Mouse (Mus musculus) cerebral cortex, adult 2 months (tissue): ENCODE data around the gene Mreg.

Experiments used
- WGBS: fragments of 180-500 bp; shearing (Covaris S2); methylation state at CpG from one replicate; pipeline ENCODE4 v1.1.7; 2018; 5-methylcytosine and 5-hydroxymethylcytosine counted together

Gene Mreg

DNA sequence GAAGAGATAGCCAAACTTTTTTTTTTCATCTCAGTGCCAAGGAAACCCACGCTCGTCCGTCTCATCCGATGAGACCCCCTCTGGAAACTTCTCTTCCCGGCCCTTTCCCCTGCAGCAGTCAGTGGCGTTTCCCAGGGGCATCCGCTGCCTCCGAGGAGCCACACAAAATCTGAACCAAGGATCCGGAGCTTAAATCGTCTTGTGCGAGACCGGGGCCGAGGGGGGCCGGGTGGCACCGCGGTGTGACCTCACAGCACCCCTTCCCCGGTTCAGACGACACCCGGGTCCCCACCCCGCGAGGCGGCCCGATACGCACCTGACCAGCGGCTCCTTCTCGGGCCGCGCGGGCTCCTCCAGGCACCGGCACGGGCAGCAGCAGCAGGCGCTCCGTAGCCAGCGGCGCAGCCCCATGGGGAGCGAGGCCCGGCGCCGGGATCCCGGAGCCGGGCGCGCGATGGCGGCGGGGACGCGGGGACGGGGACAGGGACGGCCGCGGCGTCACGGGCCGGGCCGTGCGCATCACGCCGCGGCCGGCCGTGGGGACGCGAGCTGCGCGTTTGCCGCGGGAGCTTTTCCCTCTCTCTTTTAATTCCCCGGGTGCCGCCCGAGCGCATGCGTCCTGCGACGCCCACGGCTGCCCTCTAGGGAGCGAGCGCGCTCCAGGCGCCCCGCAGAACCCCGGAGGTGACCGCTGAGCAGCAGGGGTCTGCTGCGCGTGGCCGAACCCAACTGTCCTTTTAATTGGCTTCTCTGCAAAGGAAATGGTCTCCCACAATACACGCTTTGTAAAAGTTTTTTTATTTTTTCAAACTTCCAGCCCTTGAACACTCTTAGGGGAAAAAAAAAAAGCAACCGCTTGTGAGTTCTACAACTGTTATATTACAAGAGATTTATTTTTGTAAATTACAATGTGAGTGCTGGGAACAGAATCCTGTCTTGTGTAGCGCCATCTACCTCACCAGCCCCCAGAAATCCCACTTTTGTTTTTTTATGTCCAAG lies at the start of gene Mreg:
Gene Mreg, minus strand, starts transcription at position 607 of the 999 bp plus-strand sequence.
- WGBS = under 1% methylated on average over 89 of the region's 89 CpGs

DNA sequence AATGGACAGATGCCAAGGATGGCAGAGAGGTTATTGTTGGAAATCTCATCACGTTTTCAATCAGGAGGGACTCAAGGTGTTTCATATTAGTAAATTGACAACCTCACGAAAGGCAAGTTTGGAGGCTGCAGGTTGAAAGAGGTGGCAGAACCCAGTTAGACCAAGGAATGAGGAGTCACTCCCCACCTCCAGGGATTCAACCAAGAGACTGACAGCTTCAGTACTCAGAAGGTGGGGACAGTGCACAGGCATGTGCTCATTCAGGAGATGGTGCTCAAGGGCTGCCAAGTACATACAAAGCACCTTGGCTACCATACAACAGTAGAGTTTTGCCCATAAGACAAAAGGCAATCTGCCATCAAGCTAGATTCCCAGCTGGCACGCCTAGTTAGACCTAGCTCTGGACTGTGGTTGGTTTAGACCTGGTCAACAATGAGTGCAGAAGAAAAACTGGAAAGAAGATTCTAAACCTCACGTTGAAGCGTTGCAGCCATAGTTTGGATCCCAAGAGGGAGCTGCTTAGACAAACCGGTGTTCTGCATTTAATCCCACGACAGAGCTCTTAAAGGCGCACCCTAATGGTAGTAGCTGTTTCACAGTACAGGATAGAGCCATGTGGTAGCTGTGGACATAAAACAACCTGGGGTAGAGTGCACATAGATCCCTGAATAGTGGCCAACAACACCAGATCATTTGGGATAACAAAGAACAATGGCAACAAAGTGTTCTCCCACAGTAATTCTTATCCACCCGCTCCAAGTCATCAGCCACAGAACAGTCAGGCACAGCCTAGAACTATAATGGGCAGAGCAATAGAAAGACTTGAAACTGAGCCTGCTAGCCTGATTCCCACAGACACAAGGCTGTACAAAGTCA lies 44.5 kb upstream of the Mreg start:
- WGBS = 54% methylated on average over 9 of the region's 9 CpGs

DNA sequence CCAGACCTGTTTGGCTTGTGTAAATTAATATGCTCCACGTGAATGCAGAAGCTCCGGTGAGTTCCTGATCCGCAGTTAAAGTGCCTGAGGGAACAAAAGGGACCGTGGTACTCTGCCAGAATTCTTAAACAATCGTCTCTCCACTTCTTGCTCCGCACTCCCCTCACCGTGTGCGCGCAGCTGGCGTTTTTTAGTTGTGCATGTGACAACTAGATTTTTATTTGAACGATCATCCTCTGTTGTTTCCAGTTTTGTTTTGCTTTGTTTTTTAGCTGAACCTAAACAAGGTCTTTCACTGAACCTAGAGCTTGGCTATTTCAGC lies 43.7 kb upstream of the Mreg start:
- WGBS = 25% methylated on average over 11 of the region's 11 CpGs

DNA sequence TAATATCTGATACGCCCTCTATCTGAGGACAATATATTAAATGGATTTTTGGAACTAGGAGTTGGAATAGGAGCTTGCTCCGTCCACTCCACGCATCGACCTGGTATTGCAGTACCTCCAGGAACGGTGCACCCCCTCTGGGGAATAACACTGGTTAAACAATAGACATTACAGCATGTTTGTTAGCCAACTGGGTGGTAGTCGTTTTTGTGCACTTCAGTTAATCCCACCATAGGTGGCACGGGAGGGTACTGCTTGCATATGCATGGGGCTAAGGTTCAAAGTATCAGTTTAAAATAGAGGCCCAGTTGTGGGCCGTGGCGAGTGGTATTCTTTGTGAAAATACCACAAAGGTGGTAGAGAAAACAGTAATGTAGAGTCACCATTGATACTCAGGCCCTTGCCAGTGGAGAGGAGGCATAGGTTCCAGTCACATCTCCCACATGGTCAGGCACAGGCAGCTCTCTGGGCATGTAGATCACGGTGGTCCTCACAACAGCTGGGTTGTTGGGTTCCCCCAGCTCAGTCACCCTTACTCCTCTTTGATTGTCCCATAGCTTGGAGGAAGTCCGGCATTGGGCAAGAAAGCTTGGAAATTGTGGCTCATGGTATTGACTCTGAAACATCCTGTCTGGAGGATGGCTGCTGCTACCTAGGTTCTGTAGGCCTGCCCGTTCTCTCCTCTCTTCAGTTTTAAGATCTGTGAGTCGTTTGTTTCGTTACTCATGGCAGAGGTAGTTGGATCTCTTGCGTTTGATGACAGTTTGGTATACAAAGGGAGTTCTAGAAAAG lies 43.2 kb upstream of the Mreg start:
- WGBS = 4% methylated on average over 15 of the region's 15 CpGs

DNA sequence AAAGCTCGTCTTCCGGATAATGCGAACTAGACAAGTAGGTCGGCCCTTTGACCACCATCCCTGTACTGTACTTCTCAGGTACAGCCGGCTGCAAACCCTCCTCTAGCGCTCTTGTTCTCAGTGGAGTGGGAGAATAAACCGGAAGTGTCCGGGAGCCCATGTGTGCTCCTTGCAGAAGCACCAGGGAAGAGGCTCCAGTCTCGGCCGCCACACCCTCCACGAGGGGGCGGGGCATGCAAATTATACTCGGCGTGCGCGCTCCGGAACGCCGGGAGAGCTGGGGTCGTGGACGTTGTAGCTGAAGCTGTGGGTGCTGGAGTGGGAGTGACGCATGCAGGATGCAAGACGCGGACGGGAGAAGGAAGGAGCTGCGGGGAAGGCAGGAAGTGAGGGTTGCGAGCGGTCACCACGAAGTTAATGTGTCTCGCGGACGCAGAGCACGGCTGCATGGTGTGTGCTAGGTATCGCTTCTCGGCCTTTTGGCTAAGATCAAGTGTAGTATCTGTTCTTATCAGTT lies 42.5 kb upstream of the Mreg start:
- 1% methylated on average over 35 of the region's 35 CpGs for WGBS

DNA sequence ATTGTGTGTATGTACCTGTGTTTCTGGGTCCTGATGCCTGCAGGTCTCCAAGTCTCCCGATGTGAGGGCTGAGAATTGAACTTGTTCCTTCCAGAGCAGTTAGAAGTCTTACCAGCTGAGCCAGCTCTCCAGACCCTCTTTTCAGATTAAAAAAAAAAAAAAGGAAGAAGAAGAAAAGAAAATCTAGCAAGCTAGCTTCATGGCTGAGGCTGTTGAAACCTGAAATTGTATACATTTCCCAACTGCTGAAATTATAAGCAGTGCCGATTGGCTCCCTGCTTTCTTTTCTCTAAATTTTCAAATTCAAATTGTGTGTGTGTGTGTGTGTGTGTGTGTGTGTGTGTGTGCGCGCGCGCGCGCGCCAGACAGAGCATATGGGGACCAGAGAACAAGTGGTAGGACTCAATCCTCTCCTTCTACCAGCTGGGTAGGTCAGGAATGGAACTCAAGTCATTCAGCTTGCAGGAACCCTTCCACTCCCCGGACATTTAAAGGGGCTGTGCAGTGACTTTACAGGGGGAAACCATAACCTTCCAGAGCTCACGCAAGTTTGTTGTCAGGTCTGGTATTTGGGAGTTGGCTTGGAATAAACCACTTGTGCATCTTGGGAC lies 41.9 kb upstream of the Mreg start:
- WGBS = 17% methylated on average over 11 of the region's 11 CpGs

DNA sequence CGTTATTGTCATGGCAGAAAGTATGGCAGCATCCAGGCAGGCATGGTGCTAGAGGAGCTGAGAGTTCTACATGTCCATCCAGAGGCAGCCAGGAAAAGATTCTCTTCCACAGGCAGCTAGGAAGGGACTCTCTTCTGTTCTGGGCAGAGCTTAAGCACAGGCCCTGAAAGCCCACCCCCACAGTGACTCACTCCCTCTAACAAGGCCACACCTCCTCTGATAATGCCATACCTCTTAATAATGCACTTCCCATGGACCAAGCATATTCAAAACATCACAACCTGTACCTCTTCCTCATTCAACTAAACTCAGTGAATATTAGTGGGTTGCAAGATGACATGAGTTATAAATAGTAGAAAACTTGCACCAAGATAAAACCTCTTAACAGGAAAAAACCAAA lies 39.7 kb upstream of the Mreg start:
- 72% methylated on average over 1 of the region's 1 CpGs for WGBS

DNA sequence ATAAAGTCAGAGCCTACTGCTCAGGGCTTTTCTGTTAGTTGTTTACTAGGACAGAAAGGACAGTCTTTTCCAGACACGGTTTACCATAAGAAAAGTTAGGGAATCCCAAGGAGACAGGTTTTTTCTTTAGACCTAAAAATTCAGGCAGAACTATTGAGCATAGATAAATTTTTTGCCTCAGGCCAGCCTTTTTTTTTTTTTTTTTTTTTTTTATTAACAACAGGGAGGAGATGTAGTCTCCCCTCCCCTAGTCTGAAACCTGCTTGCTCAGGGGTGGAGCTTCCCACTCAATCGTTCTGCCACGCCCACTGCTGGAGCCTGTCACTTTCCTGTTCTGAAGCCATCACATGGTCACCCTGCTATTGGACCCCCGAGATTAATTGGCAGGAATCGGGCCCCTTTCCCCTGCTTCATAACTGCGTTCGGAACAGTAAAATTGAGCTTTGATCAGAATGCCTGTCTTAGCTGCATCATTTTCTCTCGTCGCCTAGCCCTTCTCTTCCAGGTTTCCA lies 36.2 kb upstream of the Mreg start:
- 57% methylated on average over 9 of the region's 9 CpGs for WGBS

DNA sequence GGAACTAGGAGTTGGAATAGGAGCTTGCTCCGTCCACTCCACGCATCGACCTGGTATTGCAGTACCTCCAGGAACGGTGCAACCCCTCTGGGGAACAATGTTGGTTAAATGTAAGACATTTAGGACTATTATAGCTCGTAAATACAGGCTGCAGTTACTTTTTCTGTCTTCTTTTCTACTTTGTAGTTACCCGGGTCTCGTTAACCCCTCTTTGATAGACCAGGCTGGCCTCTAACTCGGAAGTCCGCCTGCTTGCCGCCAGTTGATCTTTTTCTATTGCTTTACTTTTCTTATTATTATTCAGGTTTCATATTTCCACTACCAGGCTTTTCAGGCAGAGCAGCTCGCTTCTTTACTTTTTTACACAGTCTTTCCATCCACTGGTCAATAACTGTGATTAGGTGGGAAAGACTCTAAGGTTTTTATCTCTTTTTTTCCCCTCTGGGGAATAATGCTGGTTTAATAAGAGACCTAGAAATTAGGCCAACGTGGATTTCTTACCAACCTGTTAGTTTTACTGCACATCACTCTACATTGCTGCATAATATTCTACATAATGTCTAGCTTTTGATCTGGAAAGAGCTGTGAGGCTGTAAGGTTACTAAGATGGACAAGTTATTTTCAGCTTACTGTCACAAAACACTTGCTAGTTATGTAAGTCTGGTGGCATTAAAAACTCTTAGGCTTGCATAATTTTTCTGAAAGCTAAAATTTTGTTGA lies 32.4 kb upstream of the Mreg start:
- WGBS = 2% methylated on average over 12 of the region's 12 CpGs

DNA sequence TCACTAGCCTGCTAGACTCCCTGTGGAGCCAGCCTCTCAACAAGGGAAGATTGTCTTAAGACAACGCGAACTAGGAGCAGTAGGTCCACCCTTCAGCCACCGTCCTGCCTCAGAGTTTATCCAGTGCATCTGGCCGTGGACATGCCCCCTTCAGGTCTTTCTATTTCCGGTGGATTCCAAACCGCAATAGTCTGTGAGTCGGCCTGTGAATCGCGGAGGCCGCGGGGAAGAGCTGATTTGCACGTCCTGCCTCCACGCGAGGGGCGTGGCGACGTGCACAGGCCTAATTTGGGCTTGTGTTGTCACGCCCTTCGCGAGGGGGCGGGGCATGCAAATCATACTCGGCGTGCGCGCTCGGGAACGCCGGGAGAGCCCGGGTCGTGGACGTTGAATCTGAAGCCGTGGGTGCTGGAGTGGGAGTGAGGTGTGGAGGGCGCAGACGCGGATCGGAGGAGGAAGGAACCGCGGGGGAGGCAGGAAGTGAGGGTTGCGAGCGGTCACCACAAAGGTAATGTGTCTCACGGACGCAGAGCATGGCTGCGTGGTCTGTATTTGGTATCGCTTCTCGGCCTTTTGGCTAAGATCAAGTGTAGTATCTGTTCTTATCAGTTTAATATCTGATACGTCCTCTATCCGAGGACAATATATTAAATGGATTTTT lies 31.7 kb upstream of the Mreg start:
- WGBS = under 1% methylated on average over 47 of the region's 47 CpGs

DNA sequence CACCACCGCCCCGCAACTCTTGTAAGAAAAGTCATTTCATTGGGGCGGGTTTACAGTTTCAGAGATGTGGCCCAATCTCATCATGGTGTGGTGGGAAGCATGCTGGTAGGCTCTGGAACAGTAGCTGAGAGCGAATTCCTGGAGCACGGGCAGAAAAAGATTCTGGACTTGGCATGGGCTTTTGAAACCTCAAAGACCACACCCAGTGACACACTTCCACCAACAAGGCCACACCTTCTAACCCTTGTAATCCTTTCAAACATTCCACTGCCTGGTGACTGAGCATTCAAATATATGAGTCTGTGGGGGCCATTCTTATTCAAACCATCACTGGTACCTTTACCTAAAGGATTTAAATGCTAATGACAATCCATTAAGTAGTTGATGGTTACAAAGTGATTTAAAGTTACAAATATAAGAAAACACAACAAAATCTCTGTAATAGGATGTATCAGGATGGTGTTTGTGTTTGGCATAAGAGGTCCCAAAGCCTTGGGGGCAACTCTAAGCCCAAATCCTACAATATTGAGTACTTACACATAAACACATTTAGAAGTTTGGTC lies 30.6 kb upstream of the Mreg start:
- WGBS = 97% methylated on average over 5 of the region's 5 CpGs

DNA sequence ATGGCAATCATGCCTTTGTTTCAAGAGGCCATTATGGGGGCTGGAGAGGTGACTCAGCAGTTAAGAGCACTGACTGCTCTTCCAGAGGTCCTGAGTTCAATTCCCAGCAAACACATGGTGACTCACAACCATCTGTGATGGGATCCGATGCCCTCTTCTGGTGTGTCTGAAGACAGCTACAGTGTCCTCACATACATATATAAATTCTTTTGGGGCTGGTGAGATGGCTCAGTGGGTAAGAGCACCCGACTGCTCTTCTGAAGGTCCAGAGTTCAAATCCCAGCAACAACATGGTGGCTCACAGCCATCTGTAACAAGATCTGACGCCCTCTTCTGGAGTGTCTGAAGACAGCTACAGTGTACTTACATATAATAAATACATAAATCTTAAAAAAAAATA lies 27.0 kb upstream of the Mreg start:
- WGBS = 88% methylated on average over 3 of the region's 3 CpGs

DNA sequence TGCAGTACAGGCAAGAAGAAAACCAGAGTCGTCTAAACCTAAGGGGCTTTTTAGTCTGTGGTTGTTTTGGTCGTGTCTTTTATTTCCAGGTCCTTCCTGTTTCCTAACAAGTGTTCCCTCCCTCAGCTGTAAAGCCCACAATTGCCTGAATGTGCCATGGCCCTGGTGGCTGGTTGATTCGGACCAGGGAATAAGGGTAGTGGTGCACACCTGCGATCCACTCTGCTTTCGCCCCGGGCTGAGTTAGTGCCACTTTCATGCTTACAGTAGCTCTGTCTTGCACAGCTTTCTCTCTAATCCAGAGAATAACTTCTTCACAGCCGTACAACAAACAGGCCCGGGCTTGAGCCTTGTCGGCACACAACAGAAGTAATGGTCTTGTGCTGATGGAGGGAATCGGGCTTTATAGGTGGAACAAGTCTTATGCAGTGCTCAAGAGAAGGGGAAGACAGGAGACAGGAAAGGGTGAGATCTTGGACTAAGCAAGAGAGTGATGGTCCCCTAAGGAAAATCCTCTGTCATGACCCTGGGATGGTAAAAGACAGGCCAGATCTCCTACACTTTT lies 26.0 kb upstream of the Mreg start:
- 79% methylated on average over 10 of the region's 10 CpGs for WGBS

DNA sequence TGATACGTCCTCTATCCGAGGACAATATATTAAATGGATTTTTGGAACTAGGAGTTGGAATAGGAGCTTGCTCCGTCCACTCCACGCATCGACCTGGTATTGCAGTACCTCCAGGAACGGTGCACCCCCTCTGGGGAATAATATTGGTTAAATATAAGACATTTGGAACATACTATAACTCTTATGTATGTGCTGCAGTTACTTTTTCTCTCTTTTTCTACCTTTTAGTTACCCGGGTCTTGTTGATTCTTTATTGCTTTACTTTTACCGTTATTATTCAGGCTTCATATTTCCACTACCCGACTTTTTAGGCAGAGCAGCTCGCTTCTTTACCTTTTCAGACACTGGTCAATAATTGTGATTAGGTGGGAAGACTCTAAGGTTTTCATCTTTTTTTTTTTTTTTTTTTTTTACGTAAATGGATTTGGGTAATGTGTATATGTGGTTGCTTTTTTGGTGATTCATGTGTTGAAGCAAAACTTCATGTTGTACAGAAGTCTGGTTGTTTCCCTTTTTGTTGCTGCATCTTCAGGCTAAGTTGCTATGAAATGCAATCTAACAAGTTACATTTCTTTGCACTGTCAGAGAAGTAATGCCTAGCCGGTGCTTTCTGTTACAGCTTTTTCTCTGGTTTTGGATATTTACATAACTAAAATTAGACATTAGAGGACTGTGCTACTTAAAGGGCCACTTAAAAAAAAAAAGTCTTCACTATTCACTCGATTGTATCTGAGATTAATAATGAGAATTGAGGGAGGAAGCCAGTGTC lies 25.1 kb upstream of the Mreg start:
- 7% methylated on average over 13 of the region's 13 CpGs for WGBS

DNA sequence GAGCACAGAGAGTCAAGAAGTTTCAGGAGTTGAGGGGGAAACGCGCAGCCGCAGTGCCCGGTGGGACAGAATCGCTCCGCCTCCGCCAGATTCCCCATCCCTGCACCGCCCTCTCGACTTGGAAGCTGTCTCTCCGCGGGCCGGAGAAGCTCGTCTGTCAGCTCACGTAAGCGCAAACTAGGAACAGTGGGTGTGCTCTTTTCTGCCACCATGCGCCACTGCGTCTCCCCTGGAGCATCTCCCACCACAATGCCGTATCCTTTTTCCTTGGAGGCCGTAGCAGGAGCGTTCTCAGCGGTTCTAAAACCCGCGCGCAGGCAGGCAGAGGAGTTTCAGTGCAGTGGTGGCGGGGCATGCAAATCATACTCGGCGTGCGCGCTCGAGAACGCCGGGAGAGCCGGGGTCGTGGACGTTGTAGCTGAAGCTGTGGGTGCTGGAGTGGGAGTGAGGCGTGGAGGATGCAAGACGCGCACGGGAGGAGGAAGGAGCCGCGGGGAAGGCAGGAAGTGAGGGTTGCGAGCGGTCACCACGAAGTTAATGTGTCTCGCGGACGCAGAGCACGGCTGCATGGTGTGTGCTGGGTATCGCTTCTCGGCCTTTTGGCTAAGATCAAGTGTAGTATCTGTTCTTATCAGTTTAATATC lies 24.4 kb upstream of the Mreg start:
- 0% methylated on average over 38 of the region's 50 CpGs for WGBS

DNA sequence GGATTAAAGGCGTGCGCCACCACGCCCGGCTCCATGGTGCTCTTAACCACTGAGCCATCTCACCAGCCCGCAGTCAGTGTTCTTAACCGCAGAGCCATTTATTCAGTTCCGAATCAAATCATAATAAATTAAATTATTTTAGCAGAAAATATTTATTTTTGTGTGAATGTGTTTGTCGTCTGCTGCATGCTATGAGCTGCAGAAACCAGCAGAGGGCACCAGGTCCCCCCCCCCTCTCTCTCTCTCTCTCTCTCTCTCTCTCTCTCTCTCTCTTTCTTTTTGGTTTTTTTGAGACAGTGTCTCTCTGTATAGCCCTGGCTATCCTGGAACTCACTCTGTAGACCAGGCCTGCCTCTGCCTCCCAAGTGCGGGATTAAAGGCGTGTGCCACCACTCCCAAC lies 20.5 kb upstream of the Mreg start:
- WGBS = 81% methylated on average over 10 of the region's 10 CpGs

DNA sequence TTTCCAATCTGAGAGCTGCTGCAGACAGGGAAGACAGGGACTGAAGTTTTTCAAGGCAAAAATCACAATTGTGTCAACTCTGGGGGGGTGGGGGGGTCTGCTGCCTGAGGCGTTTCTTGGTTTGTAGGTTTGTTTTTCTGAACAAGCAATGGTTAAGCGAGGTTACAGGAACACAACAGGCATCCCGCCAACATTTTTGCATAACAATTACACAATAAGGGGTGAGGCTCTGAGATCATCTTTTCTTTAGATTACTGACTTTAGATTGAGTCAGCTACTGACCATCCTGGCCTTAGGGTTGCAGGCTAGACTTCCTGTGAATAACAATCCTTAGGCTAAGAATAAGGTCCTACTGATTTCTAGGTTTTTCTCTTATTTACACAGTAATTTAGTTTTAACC lies 16.9 kb upstream of the Mreg start:
- WGBS = 31% methylated on average over 3 of the region's 3 CpGs

DNA sequence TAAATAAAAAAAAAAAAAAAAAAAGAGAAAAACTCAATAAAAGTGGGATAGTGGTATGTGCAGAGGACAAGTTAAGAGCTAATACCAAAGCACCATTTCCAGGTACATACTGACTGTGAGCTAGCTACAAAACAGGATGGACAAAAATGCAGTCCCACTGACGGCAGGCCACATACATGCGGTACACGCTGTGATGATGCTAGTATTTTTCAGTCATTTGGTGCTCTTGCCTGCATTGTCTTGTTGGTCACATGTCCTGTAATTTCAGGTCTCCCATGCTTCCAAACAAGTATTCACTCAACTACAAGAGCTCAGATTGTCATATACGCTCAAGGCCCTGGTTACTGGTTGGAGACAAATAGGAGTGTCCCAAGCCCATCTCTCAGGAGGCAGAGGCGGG lies 15.4 kb upstream of the Mreg start:
- 88% methylated on average over 5 of the region's 5 CpGs for WGBS
